Mouse (Mus musculus) CH12.LX (cell line): ENCODE measurements at regions not wholly inside any gene's neighbourhood (a gene's known extent, or its start where the extent isn't known, plus 50 kb on each side); places are given as distances from the start of the nearest gene placed in this dataset.

Source experiments
- CHD1 ChIP-seq: IDR thresholded peaks from 2 replicates; pipeline ENCODE4 v1.6.1; 2012; ENCODE audit warnings: low read depth, low read length, improper control_type of control experiment, inconsistent platforms
- CTCF ChIP-seq, 2 experiments: IDR thresholded peaks in 1 of 2; conservative IDR thresholded peaks in 1 of 2; 2 replicates each; pipeline ENCODE4 v1.5.1; 2011 to 2012; ENCODE audit warnings: low read depth in 2 of 2, low read length in 2 of 2, improper control_type of control experiment in 1 of 2, inconsistent platforms in 1 of 2, mild to moderate bottlenecking in 1 of 2, moderate library complexity in 1 of 2
- EP300 ChIP-seq: IDR thresholded peaks from 2 replicates; pipeline ENCODE4 v1.6.1; 2011; ENCODE audit warnings: low read length, improper control_type of control experiment
- HCFC1 ChIP-seq: IDR thresholded peaks from 2 replicates; pipeline ENCODE4 v1.6.1; 2012; ENCODE audit warnings: low read depth, mild to moderate bottlenecking, inconsistent platforms, low read length, improper control_type of control experiment
- JUND ChIP-seq: conservative IDR thresholded peaks from 2 replicates; pipeline ENCODE4 v1.6.1; 2011; ENCODE audit warnings: low read depth, low read length, improper control_type of control experiment
- KAT2A ChIP-seq: IDR thresholded peaks from 2 replicates; pipeline ENCODE4 v1.6.1; 2012; ENCODE audit warnings: low read length, improper control_type of control experiment, inconsistent platforms; ENCODE audit not compliant: insufficient replicate concordance
- MXI1 ChIP-seq: IDR thresholded peaks from 2 replicates; pipeline ENCODE4 v1.6.1; 2011; ENCODE audit warnings: mild to moderate bottlenecking, low read depth, low read length, improper control_type of control experiment
- POLR2A ChIP-seq: IDR thresholded peaks from 2 replicates; pipeline ENCODE4 v1.6.1; 2011; ENCODE audit warnings: low read depth, mild to moderate bottlenecking, improper control_type of control experiment, low read length
- SIN3A ChIP-seq: IDR thresholded peaks from 2 replicates; pipeline ENCODE4 v1.6.1; 2012; ENCODE audit warnings: low read length, improper control_type of control experiment, inconsistent platforms
- SMC3 ChIP-seq: IDR thresholded peaks from 2 replicates; pipeline ENCODE4 v1.6.1; 2011; ENCODE audit warnings: low read depth, low read length, improper control_type of control experiment
- UBTF ChIP-seq: IDR thresholded peaks from 2 replicates; pipeline ENCODE4 v1.6.1; 2012; ENCODE audit warnings: low read depth, mild to moderate bottlenecking, inconsistent platforms, low read length, improper control_type of control experiment, moderate library complexity
- ZC3H11A ChIP-seq: IDR thresholded peaks from 2 replicates; pipeline ENCODE4 v1.6.1; 2012; ENCODE audit warnings: low read depth, mild to moderate bottlenecking, inconsistent platforms, low read length, improper control_type of control experiment

DNA sequence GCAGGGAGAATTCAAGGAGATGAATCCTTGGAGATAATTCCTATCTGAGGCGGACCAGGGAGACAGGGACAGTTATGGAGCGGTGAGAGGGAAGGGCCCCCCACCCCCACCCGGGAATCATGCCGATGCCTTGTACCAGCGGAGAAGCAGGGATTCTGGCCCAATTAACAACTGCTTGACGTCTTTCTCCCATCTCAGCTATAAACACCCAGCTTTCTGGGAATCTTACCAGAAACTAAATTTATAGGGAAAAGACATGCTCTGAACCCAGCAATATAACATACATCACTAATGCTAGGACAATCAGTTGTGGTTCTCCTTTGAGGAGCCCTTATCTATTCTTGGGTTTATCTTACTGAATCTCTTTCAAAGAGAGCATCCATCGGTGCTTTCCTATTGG is 213.2 kb downstream of the Dusp6 start:
- TF ChIP-seq ZC3H11A = no peak
- TF ChIP-seq CTCF (conservative IDR thresholded peaks at IDR 0.05 in 1 of 2, IDR thresholded peaks at IDR 0.05 in 1 of 2; ENCODE audit: low read depth in 2 of 2, low read length in 2 of 2) = no peak
- TF ChIP-seq HCFC1 = no peak
- no peak for TF ChIP-seq UBTF
- TF ChIP-seq SIN3A = no peak
- TF ChIP-seq MXI1 = no peak
- TF ChIP-seq SMC3 = no peak
- no peak for TF ChIP-seq KAT2A
- no peak for TF ChIP-seq EP300
- no peak for TF ChIP-seq JUND
- TF ChIP-seq CHD1 = no peak
- no peak for TF ChIP-seq POLR2A
